7 mouse cellular contexts compared by ENCODE assay signal in the genomic region with DNA sequence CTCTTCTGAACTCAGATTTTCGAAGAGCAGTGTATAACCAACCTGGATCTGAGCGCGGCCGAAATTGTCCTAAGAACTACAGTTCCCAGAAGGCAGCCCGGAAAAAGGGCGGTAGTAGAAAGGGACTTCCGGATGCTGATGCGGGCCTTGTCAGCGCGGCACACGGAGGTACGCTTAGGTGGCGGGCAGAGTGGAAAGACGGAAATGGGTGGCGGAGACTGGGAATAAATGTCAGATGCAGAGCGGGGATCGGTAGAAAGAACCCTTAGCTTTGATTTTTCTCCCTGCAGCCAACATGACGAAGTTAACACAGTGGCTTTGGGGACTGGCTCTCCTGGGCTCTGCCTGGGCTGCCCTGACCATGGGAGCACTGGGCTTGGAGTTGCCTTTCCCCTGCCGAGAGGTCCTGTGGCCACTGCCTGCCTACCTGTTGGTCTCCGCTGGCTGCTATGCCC. TPM values are rescaled to one million over a fixed set of nuclear protein-coding genes. Genes with fewer than 3 reads are reported as not detected.
DNase-seq lines count a peak whose midpoint lies in the region; ATAC-seq and TF ChIP-seq lines count a peak whose summit lies in the region.

No protein-coding gene starts in this region.

- intact Hi-C loops in left cerebral cortex, postnatal 25 days (cut with DNase I), result no loop called here

- peak overlapping the region; percentile 81; the same call in 1 of the 2 replicates for H3K27ac ChIP-seq in hindbrain, postnatal 0 days

- no peaks in the 10 kb centered on the region for H3K36me3 ChIP-seq in hindbrain, postnatal 0 days (ENCODE audit: insufficient read depth, low read length)

- peak overlapping the region; percentile 68 for H3K4me3 ChIP-seq in hindbrain, postnatal 0 days (ENCODE audit: low read length)

- H3K4me1 ChIP-seq in hindbrain, postnatal 0 days (ENCODE audit: insufficient read depth, low read length), result peaks cover 18% of the 10 kb centered on the region

- peak; percentile 83 for DNase-seq in cerebellum, adult 9-11 months
- DNase-seq in frontal cortex, postnatal 36 days (ENCODE audit: low spot score in 2 of 2), result peak; percentile 75 to 85
- peak; percentile 92 for DNase-seq in hindbrain, postnatal 0 days (ENCODE audit: low spot score)
- DNase-seq in left cerebral cortex, postnatal 25 days (ENCODE audit: low spot score in 2 of 2), result peak; percentile 84 to 91
- peak; percentile 46 for DNase-seq in spleen, adult 12 weeks (ENCODE audit: low spot score)

- ATAC-seq in activated CD4-positive, CD25-positive, alpha-beta regulatory T cell, adult 4 months, result peak; percentile 94
- ATAC-seq in hindbrain, postnatal 0 days, result peak; percentile 89
- peak; percentile 91 for ATAC-seq in megakaryocyte-erythroid progenitor cell, adult 5-6 weeks (replicated peaks; ENCODE audit: low FRiP score, low TSS enrichment, poor library complexity, severe bottlenecking)

- peak overlapping the region; percentile 99 for H3K4me2 ChIP-seq in hindbrain, postnatal 0 days (ENCODE audit: low read depth, low read length)

- no peaks in the 10 kb centered on the region for H3K9me3 ChIP-seq in hindbrain, postnatal 0 days (ENCODE audit: low read length)

- no peaks in the 10 kb centered on the region for H3K27me3 ChIP-seq in hindbrain, postnatal 0 days (ENCODE audit: insufficient read depth, low read length)

- no peak for TF ChIP-seq CTCF in hindbrain, postnatal 0 days (IDR thresholded peaks at IDR 0.05; ENCODE audit: low read depth)

- peak overlapping the region; percentile 84 for H3K9ac ChIP-seq in hindbrain, postnatal 0 days (replicated peaks; ENCODE audit: low read length)

- 0% methylated on average over 20 of the region's 20 CpGs for WGBS in hindbrain, postnatal 0 days

RNA-seq across cellular contexts. Expression of a gene that starts 3.9 kb away (rescaled TPM):
- polyA plus RNA-seq in activated CD4-positive, CD25-positive, alpha-beta regulatory T cell, adult 4 months (2017; shearing (Covaris generic)), result 100 to 1,000 TPM; 195 to 254 TPM
- 30.1 and 30.8 TPM in 2 replicates for total RNA-seq in hindbrain, postnatal 0 days (2014; rRNA removed)
- 47.2 and 49.1 TPM in 2 replicates for polyA plus RNA-seq in hindbrain, postnatal 0 days (2015; fragmentation: Nextera tagmentation; extraction: Ambion mirVana)
- 10 to 100 TPM; 32.1 to 37.4 TPM for total RNA-seq in left cerebral cortex, postnatal 25 days (2021)
- total RNA-seq in megakaryocyte-erythroid progenitor cell, adult 5-6 weeks (2014; fragmentation: Nextera tagmentation), result 35.4 and 66.5 TPM in 2 replicates
- total RNA-seq in megakaryocyte-erythroid progenitor cell, adult 5-6 weeks (2017), result 31.4 and 50.3 TPM in 2 replicates

RNA-seq across cellular contexts. Expression of a gene that starts 7.3 kb away (rescaled TPM):
- 100 to 1,000 TPM; 124 to 160 TPM for polyA plus RNA-seq in activated CD4-positive, CD25-positive, alpha-beta regulatory T cell, adult 4 months (2017; shearing (Covaris generic))
- 295 and 347 TPM in 2 replicates for total RNA-seq in hindbrain, postnatal 0 days (2014; rRNA removed)
- 95.5 and 97.8 TPM in 2 replicates for polyA plus RNA-seq in hindbrain, postnatal 0 days (2015; fragmentation: Nextera tagmentation; extraction: Ambion mirVana)
- 10 to 100 TPM; 47.8 to 48.1 TPM for total RNA-seq in left cerebral cortex, postnatal 25 days (2021)
- total RNA-seq in megakaryocyte-erythroid progenitor cell, adult 5-6 weeks (2014; fragmentation: Nextera tagmentation), result 44.2 and 75.7 TPM in 2 replicates
- 30.1 and 90.9 TPM in 2 replicates for total RNA-seq in megakaryocyte-erythroid progenitor cell, adult 5-6 weeks (2017)

RNA-seq across cellular contexts. Expression of a gene that starts 14.5 kb away (rescaled TPM):
- polyA plus RNA-seq in activated CD4-positive, CD25-positive, alpha-beta regulatory T cell, adult 4 months (2017; shearing (Covaris generic)), result not detected
- total RNA-seq in hindbrain, postnatal 0 days (2014; rRNA removed), result 3.9 and 5.9 TPM in 2 replicates
- 7.4 and 10.9 TPM in 2 replicates for polyA plus RNA-seq in hindbrain, postnatal 0 days (2015; fragmentation: Nextera tagmentation; extraction: Ambion mirVana)
- total RNA-seq in left cerebral cortex, postnatal 25 days (2021), result 1 to 10 TPM; 4.1 to 5.2 TPM
- not detected in 2 replicates for total RNA-seq in megakaryocyte-erythroid progenitor cell, adult 5-6 weeks (2014; fragmentation: Nextera tagmentation)
- not detected in 2 replicates for total RNA-seq in megakaryocyte-erythroid progenitor cell, adult 5-6 weeks (2017)

RNA-seq across cellular contexts. Expression of a gene that starts 20.4 kb away (rescaled TPM):
- polyA plus RNA-seq in activated CD4-positive, CD25-positive, alpha-beta regulatory T cell, adult 4 months (2017; shearing (Covaris generic)), result 1 to 10 TPM; 2.1 to 3.4 TPM
- 97.9 and 101 TPM in 2 replicates for total RNA-seq in hindbrain, postnatal 0 days (2014; rRNA removed)
- 42.9 and 49.8 TPM in 2 replicates for polyA plus RNA-seq in hindbrain, postnatal 0 days (2015; fragmentation: Nextera tagmentation; extraction: Ambion mirVana)
- 10 to 100 TPM; 89.8 to 94.3 TPM for total RNA-seq in left cerebral cortex, postnatal 25 days (2021)
- total RNA-seq in megakaryocyte-erythroid progenitor cell, adult 5-6 weeks (2014; fragmentation: Nextera tagmentation), result not detected in 2 replicates
- total RNA-seq in megakaryocyte-erythroid progenitor cell, adult 5-6 weeks (2017), result not detected in 2 replicates

RNA-seq across cellular contexts. Expression of a gene that starts 20.7 kb away (rescaled TPM):
- polyA plus RNA-seq in activated CD4-positive, CD25-positive, alpha-beta regulatory T cell, adult 4 months (2017; shearing (Covaris generic)), result 100 to 1,000 TPM; 275 to 319 TPM
- total RNA-seq in hindbrain, postnatal 0 days (2014; rRNA removed), result 74.9 and 111 TPM in 2 replicates
- polyA plus RNA-seq in hindbrain, postnatal 0 days (2015; fragmentation: Nextera tagmentation; extraction: Ambion mirVana), result 250 and 268 TPM in 2 replicates
- 10 to 100 TPM; 69.2 to 69.4 TPM for total RNA-seq in left cerebral cortex, postnatal 25 days (2021)
- total RNA-seq in megakaryocyte-erythroid progenitor cell, adult 5-6 weeks (2014; fragmentation: Nextera tagmentation), result 127 and 147 TPM in 2 replicates
- total RNA-seq in megakaryocyte-erythroid progenitor cell, adult 5-6 weeks (2017), result 119 and 124 TPM in 2 replicates

Comparison
In these comparisons a context has a peak if more than half of its experiments do, and no peak if none do; other contexts are left out.
1. Peak in every context shown above with its lines: DNase-seq, ATAC-seq, H3K4me3 ChIP-seq and H3K27ac ChIP-seq.